Mouse (Mus musculus): ENCODE measurements around the gene Tent4a. TPM values are rescaled to one million over a fixed set of nuclear protein-coding genes. Genes with fewer than 3 reads are reported as not detected.

The Tent4a gene
- polyA plus RNA-seq, 1 experiment from 2014 or later, result 7.8 TPM

DNA sequence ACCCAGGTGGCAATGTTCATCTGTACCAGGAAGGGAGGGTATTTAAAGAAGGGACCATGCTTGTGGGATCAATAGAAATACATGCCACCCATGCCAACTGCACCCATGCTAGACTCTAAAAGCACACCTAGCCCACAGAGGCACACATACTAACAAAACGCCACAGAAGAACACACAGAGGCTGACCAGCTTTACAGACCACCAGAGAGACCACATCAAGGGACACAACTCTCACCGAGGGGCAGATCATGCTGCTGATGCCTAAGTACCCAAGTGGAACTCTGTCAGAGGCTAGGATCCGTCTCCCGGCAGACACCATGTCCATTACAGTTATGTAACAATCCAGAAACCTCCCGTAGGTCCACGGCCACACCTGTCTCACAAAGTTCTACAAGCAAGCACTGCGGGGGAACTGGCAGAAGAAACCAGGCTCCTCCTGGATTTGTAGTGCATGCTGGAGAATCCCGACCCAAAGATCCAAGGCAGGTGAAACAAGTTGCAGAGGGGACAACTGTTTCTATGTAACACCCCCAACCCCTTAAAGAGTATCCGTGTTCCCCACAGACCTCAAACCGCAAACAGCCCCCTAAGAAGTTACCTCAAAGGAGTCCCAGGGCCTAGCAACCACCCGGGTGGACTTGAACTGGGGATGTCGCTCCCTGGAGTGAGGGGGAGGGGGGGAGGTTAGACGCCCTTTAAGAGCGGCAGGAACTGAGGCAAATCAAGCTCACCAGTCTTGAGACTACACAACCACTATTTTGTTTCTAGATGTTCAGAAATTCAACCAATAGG lies 2.1 kb downstream of the Tent4a start:
- 16% methylated on average over 14 of the region's 14 CpGs for WGBS
- no peaks in the 10 kb centered on the region for H3K9me3 ChIP-seq (ENCODE audit: control insufficient read depth, low read length)
- peaks cover 36% of the 10 kb centered on the region for H3K4me1 ChIP-seq (ENCODE audit: control insufficient read depth, insufficient read depth, low read length)
- peaks cover 21% of the 10 kb centered on the region; the same call in 1 of the 2 replicates for H3K36me3 ChIP-seq (ENCODE audit: control insufficient read depth, insufficient read depth, low read length)
- H3K27me3 ChIP-seq (replicated peaks; ENCODE audit: control insufficient read depth, insufficient read depth, low read length), result no peaks in the 10 kb centered on the region
- ATAC-seq (ENCODE audit: low read depth) (no peak), DNase-seq (ENCODE audit: low spot score) (no peak)
- peak overlapping the region; percentile 94 for H3K4me3 ChIP-seq (ENCODE audit: low read depth, low read length)
- no peak overlapping the region for H3K27ac ChIP-seq (replicated peaks; ENCODE audit: low read depth, low read length)
- H3K9ac ChIP-seq (ENCODE audit: low read depth, low read length), result peak overlapping the region; percentile 89
- peak overlapping the region; percentile 86 for H3K4me2 ChIP-seq (ENCODE audit: low read depth, low read length)

DNA sequence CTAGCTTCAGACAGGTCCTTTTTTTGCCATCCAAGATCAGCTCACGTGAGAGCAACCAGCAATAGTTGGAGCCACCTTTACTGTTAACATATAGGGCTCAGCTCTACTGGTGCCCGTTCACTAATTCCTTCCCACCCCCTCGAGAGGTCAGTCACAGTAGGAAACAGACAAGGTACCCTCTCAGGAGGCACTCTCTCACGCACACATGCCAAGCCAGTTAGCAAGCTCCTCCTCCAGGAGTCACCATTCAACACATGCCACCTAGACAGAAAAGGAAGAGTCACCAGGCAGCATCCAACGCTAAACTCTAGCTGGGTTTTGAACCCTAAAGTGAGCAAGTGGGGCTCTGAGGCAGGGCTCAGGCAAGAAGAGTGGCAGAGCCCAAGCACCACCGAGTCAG lies 3.0 kb downstream of the Tent4a start:
- peaks cover 36% of the 10 kb centered on the region for H3K4me1 ChIP-seq (ENCODE audit: control insufficient read depth, insufficient read depth, low read length)
- no peaks in the 10 kb centered on the region for H3K9me3 ChIP-seq (ENCODE audit: control insufficient read depth, low read length)
- H3K27ac ChIP-seq (replicated peaks; ENCODE audit: low read depth, low read length), result no peak overlapping the region
- H3K4me3 ChIP-seq (ENCODE audit: low read depth, low read length), result peak overlapping the region; percentile 94; the same call in 1 of the 2 replicates
- 39% methylated on average over 6 of the region's 6 CpGs for WGBS
- H3K4me2 ChIP-seq (ENCODE audit: low read depth, low read length), result peak overlapping the region; percentile 86
- H3K9ac ChIP-seq (ENCODE audit: low read depth, low read length), result peak overlapping the region; percentile 89
- peaks cover 21% of the 10 kb centered on the region; the same call in 1 of the 2 replicates for H3K36me3 ChIP-seq (ENCODE audit: control insufficient read depth, insufficient read depth, low read length)
- no peaks in the 10 kb centered on the region for H3K27me3 ChIP-seq (replicated peaks; ENCODE audit: control insufficient read depth, insufficient read depth, low read length)
- no peak for DNase-seq (ENCODE audit: low spot score)
- no peak for ATAC-seq (ENCODE audit: low read depth)

DNA sequence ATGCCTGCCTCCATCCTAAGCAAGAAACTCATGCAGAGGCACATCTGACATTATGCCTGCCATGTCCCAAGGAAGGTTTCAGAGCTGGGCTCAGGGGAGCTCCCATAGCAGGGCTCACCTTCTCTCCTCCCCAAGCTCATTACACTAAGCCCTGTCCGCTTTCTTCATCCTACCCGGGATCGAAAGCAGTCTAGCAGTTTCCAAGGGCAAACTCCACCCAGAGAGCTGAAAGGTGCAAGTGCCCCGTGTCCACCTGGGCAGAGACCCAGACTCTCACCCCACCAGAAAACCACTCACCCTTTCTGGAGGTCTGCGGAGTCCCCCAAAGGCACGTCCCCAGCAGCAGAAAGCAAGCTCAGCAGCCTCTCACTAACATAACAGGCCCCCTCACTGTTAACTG lies 3.5 kb downstream of the Tent4a start:
- Histone ChIP-seq H3K4me3 (ENCODE audit: low read depth, low read length) (peak overlapping the region; percentile 94; the same call in 1 of the 2 replicates), H3K4me2 (ENCODE audit: low read depth, low read length) (peak overlapping the region; percentile 86), H3K9ac (ENCODE audit: low read depth, low read length) (peak overlapping the region; percentile 40; the same call in 1 of the 2 replicates), H3K27ac (replicated peaks; ENCODE audit: low read depth, low read length) (no peak overlapping the region), H3K4me1 (ENCODE audit: control insufficient read depth, insufficient read depth, low read length) (peaks cover 34% of the 10 kb centered on the region), H3K9me3 (ENCODE audit: control insufficient read depth, low read length) (no peaks in the 10 kb centered on the region), H3K36me3 (ENCODE audit: control insufficient read depth, insufficient read depth, low read length) (peaks cover 21% of the 10 kb centered on the region; the same call in 1 of the 2 replicates), H3K27me3 (replicated peaks; ENCODE audit: control insufficient read depth, insufficient read depth, low read length) (no peaks in the 10 kb centered on the region)
- DNase-seq (ENCODE audit: low spot score) (no peak), ATAC-seq (ENCODE audit: low read depth) (no peak)
- 72% methylated on average over 6 of the region's 6 CpGs for WGBS

DNA sequence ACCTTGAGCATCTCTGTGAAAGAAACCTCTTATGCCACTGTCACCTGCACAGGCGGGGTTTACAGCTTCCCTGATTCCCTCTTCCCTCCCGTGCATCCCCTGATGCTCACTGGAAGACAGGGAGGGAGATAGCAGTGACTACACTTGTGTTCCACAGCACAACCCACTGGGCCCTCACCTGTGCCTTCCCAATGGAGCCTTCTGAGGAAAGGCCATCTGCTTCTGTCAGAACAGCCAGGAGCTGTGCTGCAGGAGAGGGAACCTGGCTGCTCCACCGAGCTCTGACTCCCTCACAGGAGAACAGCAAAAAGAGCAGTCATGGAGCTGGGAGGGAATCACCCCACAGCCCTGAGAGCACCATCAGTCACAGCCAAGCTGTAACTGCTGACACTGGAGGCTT lies 4.3 kb downstream of the Tent4a start:
- 88% methylated on average over 3 of the region's 3 CpGs for WGBS
- Histone ChIP-seq H3K9me3 (ENCODE audit: control insufficient read depth, low read length) (no peaks in the 10 kb centered on the region), H3K27me3 (replicated peaks; ENCODE audit: control insufficient read depth, insufficient read depth, low read length) (no peaks in the 10 kb centered on the region), H3K4me1 (ENCODE audit: control insufficient read depth, insufficient read depth, low read length) (peaks cover 32% of the 10 kb centered on the region), H3K9ac (ENCODE audit: low read depth, low read length) (peak overlapping the region; percentile 40; the same call in 1 of the 2 replicates), H3K4me3 (ENCODE audit: low read depth, low read length) (no peak overlapping the region), H3K27ac (replicated peaks; ENCODE audit: low read depth, low read length) (no peak overlapping the region), H3K4me2 (ENCODE audit: low read depth, low read length) (no peak overlapping the region), H3K36me3 (ENCODE audit: control insufficient read depth, insufficient read depth, low read length) (peaks cover 21% of the 10 kb centered on the region; the same call in 1 of the 2 replicates)
- ATAC-seq (ENCODE audit: low read depth) (no peak), DNase-seq (ENCODE audit: low spot score) (no peak)

DNA sequence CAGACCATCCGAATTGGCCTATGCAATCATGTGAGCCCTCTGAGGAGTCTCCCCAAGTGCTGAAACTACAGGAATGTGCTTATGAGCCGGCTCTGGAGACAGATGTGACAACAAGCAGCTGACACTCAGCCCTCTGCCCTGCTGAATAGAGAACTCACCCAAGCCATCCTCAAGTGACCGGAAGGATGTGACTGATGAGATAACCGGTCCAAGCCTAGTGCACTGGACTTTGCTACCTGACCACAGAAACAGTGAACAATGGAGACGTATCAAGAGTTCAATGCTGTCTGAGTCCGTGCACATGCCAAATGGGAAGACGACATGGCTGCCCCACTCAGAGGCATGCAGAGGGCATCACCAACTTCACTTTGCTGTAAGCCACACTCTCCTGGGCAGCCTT lies 5.9 kb downstream of the Tent4a start:
- no peak overlapping the region for H3K4me2 ChIP-seq (ENCODE audit: low read depth, low read length)
- H3K9me3 ChIP-seq (ENCODE audit: control insufficient read depth, low read length), result no peaks in the 10 kb centered on the region
- H3K4me1 ChIP-seq (ENCODE audit: control insufficient read depth, insufficient read depth, low read length), result peaks cover 32% of the 10 kb centered on the region
- H3K4me3 ChIP-seq (ENCODE audit: low read depth, low read length), result no peak overlapping the region
- ATAC-seq (ENCODE audit: low read depth), result no peak
- no peak for DNase-seq (ENCODE audit: low spot score)
- no peak overlapping the region for H3K27ac ChIP-seq (replicated peaks; ENCODE audit: low read depth, low read length)
- whole genome bisulfite sequencing, result 82% methylated on average over 7 of the region's 7 CpGs
- peaks cover 21% of the 10 kb centered on the region; the same call in 1 of the 2 replicates for H3K36me3 ChIP-seq (ENCODE audit: control insufficient read depth, insufficient read depth, low read length)
- no peaks in the 10 kb centered on the region for H3K27me3 ChIP-seq (replicated peaks; ENCODE audit: control insufficient read depth, insufficient read depth, low read length)
- H3K9ac ChIP-seq (ENCODE audit: low read depth, low read length), result no peak overlapping the region

DNA sequence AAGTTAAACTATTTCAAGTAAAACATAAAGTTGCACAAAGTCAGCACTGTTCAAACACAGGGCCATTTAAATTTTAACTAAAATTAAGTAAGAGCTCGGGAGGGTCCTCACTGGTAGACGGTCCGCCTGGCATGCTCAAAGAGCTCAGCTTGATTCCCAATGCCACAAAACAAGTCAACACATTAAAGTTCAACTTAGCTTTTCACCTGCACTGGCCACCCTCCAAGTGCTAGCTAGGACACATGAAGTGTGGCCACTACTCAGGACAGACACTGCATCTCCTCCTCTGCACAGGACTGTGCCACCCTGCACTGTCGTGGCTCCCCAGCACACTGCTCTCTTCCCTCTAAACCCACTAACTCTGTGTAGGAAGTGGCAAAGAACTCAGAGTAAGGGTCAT lies 8.6 kb downstream of the Tent4a start:
- 0 out of 2 replicates have a peak, but pooled peaks have one; percentile 10 for ATAC-seq (ENCODE audit: low read depth)
- no peak overlapping the region for H3K4me2 ChIP-seq (ENCODE audit: low read depth, low read length)

DNA sequence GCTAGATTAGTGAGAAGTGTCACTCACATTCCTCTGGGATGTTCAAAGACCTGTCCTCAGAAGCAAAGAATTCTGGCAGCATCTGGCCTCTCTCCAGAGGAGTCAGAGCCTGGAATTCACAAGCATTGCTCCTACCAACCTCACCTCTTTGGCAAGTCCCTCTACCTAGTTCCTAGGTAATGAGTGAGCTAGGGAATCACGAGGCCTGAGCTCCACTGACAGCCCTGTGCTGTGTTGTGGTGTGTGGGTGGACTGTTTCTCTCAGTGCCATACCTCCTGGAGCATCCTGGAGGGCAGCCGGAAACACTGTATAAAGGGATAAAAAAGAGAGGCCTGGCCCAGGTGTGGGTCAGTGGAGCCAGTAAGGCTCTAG lies 10.3 kb downstream of the Tent4a start:
- no peak for ATAC-seq (ENCODE audit: low read depth)
- H3K4me3 ChIP-seq (ENCODE audit: low read depth, low read length), result no peak overlapping the region
- 66% methylated on average over 2 of the region's 2 CpGs for WGBS
- no peak overlapping the region for H3K27ac ChIP-seq (replicated peaks; ENCODE audit: low read depth, low read length)
- H3K36me3 ChIP-seq (ENCODE audit: control insufficient read depth, insufficient read depth, low read length), result peaks cover 8% of the 10 kb centered on the region; the same call in 1 of the 2 replicates
- no peaks in the 10 kb centered on the region for H3K27me3 ChIP-seq (replicated peaks; ENCODE audit: control insufficient read depth, insufficient read depth, low read length)
- H3K4me1 ChIP-seq (ENCODE audit: control insufficient read depth, insufficient read depth, low read length), result peaks cover 11% of the 10 kb centered on the region; the same call in 1 of the 2 replicates
- no peak overlapping the region for H3K9ac ChIP-seq (ENCODE audit: low read depth, low read length)
- no peaks in the 10 kb centered on the region for H3K9me3 ChIP-seq (ENCODE audit: control insufficient read depth, low read length)
- DNase-seq (ENCODE audit: low spot score), result no peak
- H3K4me2 ChIP-seq (ENCODE audit: low read depth, low read length), result no peak overlapping the region

More for the DNA sequence above, 8.6 kb downstream of the Tent4a start:
- Histone ChIP-seq H3K9ac (ENCODE audit: low read depth, low read length) (no peak overlapping the region), H3K4me3 (ENCODE audit: low read depth, low read length) (no peak overlapping the region), H3K27me3 (replicated peaks; ENCODE audit: control insufficient read depth, insufficient read depth, low read length) (no peaks in the 10 kb centered on the region), H3K4me1 (ENCODE audit: control insufficient read depth, insufficient read depth, low read length) (peaks cover 13% of the 10 kb centered on the region; the same call in 1 of the 2 replicates), H3K27ac (replicated peaks; ENCODE audit: low read depth, low read length) (no peak overlapping the region), H3K9me3 (ENCODE audit: control insufficient read depth, low read length) (no peaks in the 10 kb centered on the region), H3K36me3 (ENCODE audit: control insufficient read depth, insufficient read depth, low read length) (peaks cover 21% of the 10 kb centered on the region; the same call in 1 of the 2 replicates)
- no peak for DNase-seq (ENCODE audit: low spot score)
- WGBS, result 71% methylated on average over 4 of the region's 4 CpGs

DNA sequence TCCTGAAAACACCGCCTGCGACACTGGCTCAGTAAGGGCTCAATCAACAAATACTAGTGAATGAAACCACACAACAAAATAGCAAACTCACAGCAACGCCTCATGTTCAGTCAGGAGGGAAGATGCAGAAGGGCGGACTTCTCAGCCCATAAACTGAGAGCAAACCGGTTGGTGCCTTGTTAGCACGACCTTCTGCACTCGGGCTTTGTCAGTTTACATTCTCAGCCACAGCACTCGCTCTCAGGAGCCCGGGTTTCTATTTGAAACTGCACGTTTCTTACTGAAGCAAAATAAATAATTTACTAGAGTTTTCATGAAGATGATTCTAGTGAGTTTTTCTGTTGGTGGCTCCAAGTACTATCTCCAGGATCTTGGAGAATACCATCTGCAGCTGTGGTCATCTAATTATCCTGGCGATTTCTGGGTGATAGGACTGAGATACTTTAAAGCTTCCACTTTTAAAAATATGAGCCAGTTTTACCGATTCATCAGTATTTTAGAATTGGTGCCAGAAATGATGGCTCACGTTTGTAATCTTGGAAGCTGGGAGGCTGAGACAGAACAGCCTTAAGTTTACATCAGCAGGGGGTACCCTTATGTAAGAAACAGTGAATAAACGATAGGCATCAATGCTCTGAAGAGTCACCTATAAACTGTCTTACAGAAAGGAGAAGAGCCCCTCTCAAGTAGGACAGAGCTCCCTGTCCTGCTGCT lies 10.8 kb downstream of the Tent4a start:
- Histone ChIP-seq H3K4me2 (ENCODE audit: low read depth, low read length) (no peak overlapping the region), H3K27me3 (replicated peaks; ENCODE audit: control insufficient read depth, insufficient read depth, low read length) (no peaks in the 10 kb centered on the region), H3K36me3 (ENCODE audit: control insufficient read depth, insufficient read depth, low read length) (0 out of 2 replicates have a peak, but pooled peaks cover 3% of the 10 kb centered on the region), H3K9ac (ENCODE audit: low read depth, low read length) (no peak overlapping the region), H3K9me3 (ENCODE audit: control insufficient read depth, low read length) (no peaks in the 10 kb centered on the region), H3K4me1 (ENCODE audit: control insufficient read depth, insufficient read depth, low read length) (peaks cover 11% of the 10 kb centered on the region; the same call in 1 of the 2 replicates), H3K4me3 (ENCODE audit: low read depth, low read length) (no peak overlapping the region), H3K27ac (replicated peaks; ENCODE audit: low read depth, low read length) (no peak overlapping the region)
- 66% methylated on average over 14 of the region's 14 CpGs for WGBS
- DNase-seq (ENCODE audit: low spot score) (no peak), ATAC-seq (ENCODE audit: low read depth) (no peak)
